In the genomic region with DNA sequence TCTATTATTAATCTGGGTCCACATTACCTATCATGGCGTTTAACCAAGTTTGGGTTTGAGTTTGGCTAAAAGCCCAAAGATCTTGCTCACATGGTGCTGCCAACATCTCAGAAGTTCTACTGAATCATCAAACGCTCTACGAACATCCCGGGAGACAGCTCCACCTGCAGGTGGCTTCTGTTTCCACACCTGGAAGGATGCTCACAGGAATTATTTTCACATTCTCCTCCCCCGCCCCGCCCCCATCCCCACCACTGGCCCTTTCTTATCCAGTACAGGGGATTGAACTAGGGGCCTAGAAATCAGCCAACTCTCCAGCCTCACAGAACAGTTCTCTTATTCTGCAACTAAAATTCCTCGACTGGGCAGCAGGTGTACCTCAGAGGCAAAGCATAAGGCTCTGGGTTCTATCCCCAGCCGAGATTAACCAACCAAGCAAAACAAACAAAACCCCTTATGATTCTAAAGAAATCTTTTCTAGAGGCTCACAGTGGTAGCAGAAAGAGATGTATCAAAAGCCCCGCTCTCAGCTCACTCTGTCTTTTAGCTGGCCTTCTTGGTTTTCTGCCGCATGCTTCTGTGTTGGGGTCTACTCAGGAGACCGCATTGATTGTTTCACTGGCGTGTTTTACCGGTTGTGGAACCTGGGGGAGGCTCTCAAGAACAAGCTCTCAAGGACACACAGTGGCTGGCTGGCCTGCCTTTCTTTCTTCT, we compare ENCODE assay signal across 8 mouse cellular contexts. TPM values are rescaled to one million over a fixed set of nuclear protein-coding genes. Genes with fewer than 3 reads are reported as not detected.
DNase-seq lines count a peak whose midpoint lies in the region; ATAC-seq lines count a peak whose summit lies in the region.

No protein-coding gene starts in this region.

- intact Hi-C loops in left cerebral cortex, postnatal 36 days (cut with DNase I): loop anchor here (1.0 kb wide), 2 partner anchors 78 to 108 kb away; no protein-coding TSS in a partner anchor

- ATAC-seq in inflammation-experienced regulatory T-cells, adult 6 months: peak; percentile 88

- DNase-seq in right cerebral cortex, adult 18-20 months: peak; percentile 83
- DNase-seq in right cerebral cortex, postnatal 25 days: no peak
- DNase-seq in cerebellum, postnatal 36 days: peak; percentile 72 to 73
- DNase-seq in gastrocnemius, adult 18-20 months (ENCODE audit: low spot score): peak; percentile 63
- peak; percentile 66 to 76 for DNase-seq in left cerebral cortex, postnatal 36 days (ENCODE audit: low spot score in 2 of 2)
- DNase-seq in mesoderm, embryonic 11.5 days (ENCODE audit: low read depth, low spot score): peak; percentile 73
- DNase-seq in spleen, postnatal 4 days (ENCODE audit: low spot score in 2 of 2): peak; percentile 62 to 80

RNA-seq across cellular contexts. Expression of a gene that starts 8.4 kb away (rescaled TPM):
- 10 to 100 TPM; 14.8 to 23.0 TPM for total RNA-seq in gastrocnemius, adult 18-20 months (2021)
- polyA plus RNA-seq in inflammation-experienced regulatory T-cells, adult 6 months (2017; shearing (Covaris generic)): 10 to 100 TPM; 42.5 to 48.6 (median 45.6) TPM
- total RNA-seq in left cerebral cortex, postnatal 36 days (2021): 10 to 100 TPM; 19.4 to 20.5 TPM

RNA-seq across cellular contexts. Expression of a gene that starts 24.1 kb away (rescaled TPM):
- total RNA-seq in gastrocnemius, adult 18-20 months (2021): 1 to 10 TPM; 1.6 to 2.8 TPM
- 1 to 10 TPM in 2 of 3 experiments, not detected in 1; 1.7 to 2.0 TPM for polyA plus RNA-seq in inflammation-experienced regulatory T-cells, adult 6 months (2017; shearing (Covaris generic))
- total RNA-seq in left cerebral cortex, postnatal 36 days (2021): 100 to 1,000 TPM; 174 to 183 TPM

Comparison
In these comparisons a context has a peak if more than half of its experiments do, and no peak if none do; other contexts are left out.
1. RNA of a gene that starts 24.1 kb away (total RNA-seq): 174 to 183 TPM in left cerebral cortex, postnatal 36 days; 1.6 to 2.8 TPM in gastrocnemius, adult 18-20 months; every median in the first group is over 10 times any median in the second.